29 mouse cellular contexts compared by ENCODE assay signal in genomic region chr12:38309885-38310284, GRCm38 (mm10).
"Had no signal": no experiment of that assay in that cellular context is flagged by ENCODE, and none has a peak within 500 bp of the region (broad histone marks: within the 10 kb centered on the region; RNA-seq: fewer than 3 reads in every experiment).

No protein-coding gene starts in this region.

- H3K4me1 ChIP-seq: limb, embryonic 10.5 days; limb, embryonic 12.5 days; limb, embryonic 13.5 days; limb, embryonic 15.5 days; liver, embryonic 12.5 days; liver, embryonic 13.5 days; liver, embryonic 15.5 days; lung, embryonic 15.5 days; megakaryocyte, embryonic 14.5 days; midbrain, embryonic 10.5 days; midbrain, embryonic 12.5 days; midbrain, embryonic 13.5 days; midbrain, embryonic 15.5 days had no signal

- H3K4me2 ChIP-seq: limb, embryonic 12.5 days; limb, embryonic 13.5 days; limb, embryonic 15.5 days; liver, embryonic 11.5 days; liver, embryonic 12.5 days; liver, embryonic 13.5 days; liver, embryonic 15.5 days; lung, embryonic 14.5 days; lung, embryonic 15.5 days; midbrain, embryonic 11.5 days; midbrain, embryonic 12.5 days; midbrain, embryonic 13.5 days; midbrain, embryonic 15.5 days had no signal

- H3K9ac ChIP-seq: limb, embryonic 12.5 days; limb, embryonic 13.5 days; limb, embryonic 15.5 days; liver, embryonic 12.5 days; liver, embryonic 13.5 days; liver, embryonic 14.5 days; liver, embryonic 15.5 days; liver, postnatal 0 days; lung, embryonic 14.5 days; lung, embryonic 15.5 days; midbrain, embryonic 12.5 days; midbrain, embryonic 13.5 days; midbrain, embryonic 15.5 days had no signal

- H3K27ac ChIP-seq: limb, embryonic 10.5 days; limb, embryonic 12.5 days; limb, embryonic 13.5 days; limb, embryonic 15.5 days; liver, embryonic 12.5 days; liver, embryonic 13.5 days; liver, embryonic 14.5 days; liver, embryonic 15.5 days; lung, embryonic 15.5 days; macrophage; midbrain, embryonic 10.5 days; midbrain, embryonic 12.5 days; midbrain, embryonic 13.5 days; midbrain, embryonic 15.5 days had no signal

- H3K9me3 ChIP-seq: limb, embryonic 10.5 days; limb, embryonic 12.5 days; limb, embryonic 13.5 days; limb, embryonic 15.5 days; liver, embryonic 12.5 days; liver, embryonic 13.5 days; liver, embryonic 15.5 days; lung, embryonic 15.5 days; midbrain, embryonic 10.5 days; midbrain, embryonic 12.5 days; midbrain, embryonic 13.5 days; midbrain, embryonic 15.5 days had no signal

- DNase-seq: left cerebral cortex, postnatal 4 days; liver; liver, embryonic 13.5 days; liver, postnatal 0 days; lung, adult 18-20 months; lung, adult 2 months; lung, embryonic 14.5 days; lung, postnatal 10 days; lung, postnatal 14 days; lung, postnatal 36 days; lung, postnatal 4 days; midbrain, embryonic 14.5 days had no signal

- H3K36me3 ChIP-seq: limb, embryonic 10.5 days; limb, embryonic 12.5 days; limb, embryonic 13.5 days; limb, embryonic 15.5 days; liver, embryonic 12.5 days; liver, embryonic 13.5 days; liver, embryonic 15.5 days; lung, embryonic 15.5 days; midbrain, embryonic 10.5 days; midbrain, embryonic 12.5 days; midbrain, embryonic 13.5 days; midbrain, embryonic 15.5 days had no signal

- H3K4me3 ChIP-seq: limb, embryonic 10.5 days; limb, embryonic 12.5 days; limb, embryonic 13.5 days; limb, embryonic 15.5 days; liver, embryonic 12.5 days; liver, embryonic 13.5 days; liver, embryonic 15.5 days; lung, embryonic 15.5 days; megakaryocyte, embryonic 14.5 days; midbrain, embryonic 10.5 days; midbrain, embryonic 12.5 days; midbrain, embryonic 13.5 days; midbrain, embryonic 15.5 days; myocyte had no signal

- H3K27me3 ChIP-seq: limb, embryonic 12.5 days; limb, embryonic 13.5 days; limb, embryonic 15.5 days; liver, embryonic 12.5 days; liver, embryonic 13.5 days; liver, embryonic 15.5 days; lung, embryonic 15.5 days; megakaryocyte, embryonic 14.5 days; midbrain, embryonic 12.5 days; midbrain, embryonic 13.5 days; midbrain, embryonic 15.5 days had no signal
